Mouse (Mus musculus) MEL (cell line): Measurements from ENCODE around the gene Rgs12. TPM values are rescaled to one million over a fixed set of nuclear protein-coding genes. Genes with fewer than 3 reads are reported as not detected.

Source experiments
- DNase-seq: peaks from one replicate; pipeline ENCODE4 v3.0.0; 2011; ENCODE audit warnings: low read depth, low spot score
- H3K27ac ChIP-seq: 2 replicates; pipeline ENCODE4 v1.5.1; 2012; ENCODE audit warnings: low read depth, mild to moderate bottlenecking, control low read depth, low read length, moderate library complexity; ENCODE audit not compliant: control insufficient read depth
- H3K27me3 ChIP-seq, 2 experiments: fragments of 150-350 bp in 1 of 2; sonication (generic) in 1 of 2; 2 replicates each; pipeline ENCODE4 v1.6.1; 2012; ENCODE audit warnings: low read length in 2 of 2, mild to moderate bottlenecking in 2 of 2, improper control_type of control experiment in 1 of 2, moderate library complexity in 1 of 2; ENCODE audit not compliant: insufficient read depth in 2 of 2, control insufficient read depth in 1 of 2
- H3K36me3 ChIP-seq, 2 experiments: 2 replicates each; pipeline ENCODE4 v1.6.1; 2012 to 2014; ENCODE audit warnings: low read length in 2 of 2, improper control_type of control experiment in 1 of 2, inconsistent platforms in 1 of 2, mild to moderate bottlenecking in 1 of 2; ENCODE audit not compliant: insufficient read depth in 2 of 2, control insufficient read depth in 1 of 2
- H3K4me1 ChIP-seq, 2 experiments: fragments of 150-350 bp in 1 of 2; sonication (generic) in 1 of 2; 2 replicates each; pipeline ENCODE4 v1.6.1; 2012; ENCODE audit warnings: low read length in 2 of 2, improper control_type of control experiment in 1 of 2, mild to moderate bottlenecking in 1 of 2; ENCODE audit not compliant: insufficient read depth in 2 of 2, control insufficient read depth in 1 of 2
- H3K4me3 ChIP-seq, 2 experiments: fragments of 150-350 bp in 1 of 2; sonication (generic) in 1 of 2; 2 replicates each; pipeline ENCODE4 v1.5.1; 2012; ENCODE audit warnings: low read depth in 2 of 2, low read length in 2 of 2, mild to moderate bottlenecking in 2 of 2, moderate library complexity in 2 of 2, control low read depth in 1 of 2, improper control_type of control experiment in 1 of 2; ENCODE audit not compliant: control insufficient read depth in 1 of 2, insufficient read depth in 1 of 2
- H3K79me2 ChIP-seq: 2 replicates; pipeline ENCODE4 v1.6.1; 2012; ENCODE audit warnings: mild to moderate bottlenecking, low read length, moderate library complexity; ENCODE audit not compliant: control insufficient read depth, poor library complexity, insufficient read depth
- H3K9ac ChIP-seq: 2 replicates; pipeline ENCODE4 v1.6.1; 2012; ENCODE audit warnings: low read depth, mild to moderate bottlenecking, control low read depth, low read length, moderate library complexity; ENCODE audit not compliant: control insufficient read depth, poor library complexity, severe bottlenecking
- H3K9me3 ChIP-seq: fragments of 150-350 bp; sonication (generic); replicated peaks from 2 replicates; pipeline ENCODE4 v1.6.1; 2012; ENCODE audit warnings: mild to moderate bottlenecking, low read length, improper control_type of control experiment, moderate library complexity; ENCODE audit not compliant: insufficient read depth
- CHD2 ChIP-seq: IDR thresholded peaks from 2 replicates; pipeline ENCODE4 v1.6.1; 2011; ENCODE audit warnings: low read length, improper control_type of control experiment
- CTCF ChIP-seq, 3 experiments: IDR thresholded peaks in 2 of 3; conservative IDR thresholded peaks in 1 of 3; 2 replicates each; pipeline ENCODE4 v1.5.1; 2011 to 2012; ENCODE audit warnings: low read length in 3 of 3, low read depth in 2 of 3, mild to moderate bottlenecking in 2 of 3, improper control_type of control experiment in 1 of 3, inconsistent platforms in 1 of 3, mixed read lengths in 1 of 3, moderate library complexity in 1 of 3; ENCODE audit not compliant: control insufficient read depth in 1 of 3, insufficient read depth in 1 of 3, poor library complexity in 1 of 3, severe bottlenecking in 1 of 3
- ELF1 ChIP-seq: IDR thresholded peaks from 2 replicates; pipeline ENCODE4 v1.6.1; 2014; ENCODE audit warnings: low read depth, mild to moderate bottlenecking, inconsistent platforms, low read length, improper control_type of control experiment, moderate library complexity
- EP300 ChIP-seq, 2 experiments: IDR thresholded peaks; 2 replicates each; pipeline ENCODE4 v1.6.1; 2011; ENCODE audit warnings: improper control_type of control experiment in 2 of 2, low read length in 2 of 2, low read depth in 1 of 2, mild to moderate bottlenecking in 1 of 2
- GATA1 ChIP-seq: IDR thresholded peaks from 2 replicates; pipeline ENCODE4 v1.6.1; 2011; ENCODE audit warnings: low read depth, low read length, improper control_type of control experiment
- KAT2A ChIP-seq: conservative IDR thresholded peaks from 2 replicates; pipeline ENCODE4 v1.6.1; 2012; ENCODE audit warnings: low read depth, low read length, improper control_type of control experiment, inconsistent platforms
- MAX ChIP-seq: IDR thresholded peaks from 2 replicates; pipeline ENCODE4 v1.6.1; 2011; ENCODE audit warnings: low read length, improper control_type of control experiment
- MAZ ChIP-seq: IDR thresholded peaks from 2 replicates; pipeline ENCODE4 v1.6.1; 2012; ENCODE audit warnings: low read depth, mild to moderate bottlenecking, inconsistent platforms, low read length, improper control_type of control experiment
- MEF2A ChIP-seq: IDR thresholded peaks from 2 replicates; pipeline ENCODE4 v1.6.1; 2014; ENCODE audit warnings: low read depth, mild to moderate bottlenecking, inconsistent platforms, low read length, improper control_type of control experiment; ENCODE audit not compliant: poor library complexity, insufficient replicate concordance, severe bottlenecking; ENCODE audit errors: extremely low read depth
- MYC ChIP-seq: IDR thresholded peaks from 2 replicates; pipeline ENCODE4 v1.6.1; 2011; ENCODE audit warnings: low read depth, mild to moderate bottlenecking, low read length, improper control_type of control experiment, moderate library complexity
- POLR2A ChIP-seq, 2 experiments: IDR thresholded peaks; 2 replicates each; pipeline ENCODE4 v1.6.1; 2011 to 2012; ENCODE audit warnings: low read length in 2 of 2, mild to moderate bottlenecking in 2 of 2, control low read depth in 1 of 2, improper control_type of control experiment in 1 of 2, low read depth in 1 of 2, moderate library complexity in 1 of 2; ENCODE audit not compliant: control insufficient read depth in 1 of 2, insufficient read depth in 1 of 2, poor library complexity in 1 of 2
- POLR2AphosphoS2 ChIP-seq: IDR thresholded peaks from 2 replicates; pipeline ENCODE4 v1.6.1; 2011; ENCODE audit warnings: low read length, improper control_type of control experiment
- POLR2AphosphoS5 ChIP-seq: IDR thresholded peaks from 2 replicates; pipeline ENCODE4 v1.6.1; 2012; ENCODE audit warnings: low read depth, borderline replicate concordance, mild to moderate bottlenecking, inconsistent platforms, low read length, moderate library complexity, mixed read lengths
- RAD21 ChIP-seq: IDR thresholded peaks from 2 replicates; pipeline ENCODE4 v1.6.1; 2011; ENCODE audit warnings: mild to moderate bottlenecking, low read depth, low read length, improper control_type of control experiment
- SIN3A ChIP-seq: IDR thresholded peaks from 2 replicates; pipeline ENCODE4 v1.6.1; 2012; ENCODE audit warnings: low read length, improper control_type of control experiment, inconsistent platforms
- SMC3 ChIP-seq: IDR thresholded peaks from 2 replicates; pipeline ENCODE4 v1.6.1; 2011; ENCODE audit warnings: low read depth, low read length, improper control_type of control experiment
- TCF12 ChIP-seq: IDR thresholded peaks from 2 replicates; pipeline ENCODE4 v1.6.1; 2014; ENCODE audit warnings: low read depth, mild to moderate bottlenecking, inconsistent platforms, low read length, improper control_type of control experiment, moderate library complexity
- UBTF ChIP-seq: IDR thresholded peaks from 2 replicates; pipeline ENCODE4 v1.6.1; 2012; ENCODE audit warnings: low read depth, mild to moderate bottlenecking, inconsistent platforms, low read length, improper control_type of control experiment, moderate library complexity, borderline replicate concordance; ENCODE audit not compliant: insufficient read depth
- USF1 ChIP-seq: IDR thresholded peaks from 2 replicates; pipeline ENCODE4 v1.6.1; 2014; ENCODE audit warnings: low read depth, mild to moderate bottlenecking, inconsistent platforms, low read length, improper control_type of control experiment, moderate library complexity
- ZC3H11A ChIP-seq: IDR thresholded peaks from 2 replicates; pipeline ENCODE4 v1.6.1; 2012; ENCODE audit warnings: low read depth, mild to moderate bottlenecking, inconsistent platforms, low read length, improper control_type of control experiment
- ZMIZ1 ChIP-seq: IDR thresholded peaks from 2 replicates; pipeline ENCODE4 v1.6.1; 2012; ENCODE audit warnings: low read depth, mild to moderate bottlenecking, inconsistent platforms, low read length, improper control_type of control experiment, moderate library complexity
- polyA plus RNA-seq, 2 experiments: library from polyadenylated mRNA; stranded (reverse) in 1 of 2; unstranded in 1 of 2; fragments of >175 nt in 1 of 2; fragments of >200 nt in 1 of 2; gene quantifications; 2 replicates each; pipeline versions ENCODE4 v1.2.1 to v1.2.4; 2012; ENCODE audit warnings: low replicate concordance in 2 of 2, low read depth in 1 of 2; ENCODE audit not compliant: insufficient read length in 2 of 2, insufficient read depth in 1 of 2, missing spikeins in 1 of 2
- total RNA-seq: library from RNA; depleted of rRNA; stranded (reverse); fragments of 300-350 nt; gene quantifications from 2 replicates; pipeline ENCODE4 v1.2.3, GENCODE M21; 2012

Gene Rgs12
- total and polyA plus RNA-seq, 3 experiments, result 11.9 to 15.4 TPM; not detected in 1

GRCm38 (mm10) chr5:35033619-35034018, 84.4 kb downstream of the Rgs12 start:
- H3K27ac ChIP-seq, result no peak overlapping the region
- no peaks in the 10 kb centered on the region for H3K79me2 ChIP-seq
- peaks cover 0 to 7% of the 10 kb centered on the region in 2 experiments; a peak in 2 of 4 replicates for H3K36me3 ChIP-seq
- TF ChIP-seq GATA1, result no peak
- TF ChIP-seq RAD21, result no peak
- no peak for TF ChIP-seq MYC
- TF ChIP-seq ELF1, result no peak
- TF ChIP-seq MAX, result no peak
- TF ChIP-seq EP300 (IDR thresholded peaks at IDR 0.05; ENCODE audit: low read depth in 1 of 2, low read length in 2 of 2), result no peak
- no peak for TF ChIP-seq MAZ
- no peak for TF ChIP-seq ZMIZ1
- TF ChIP-seq POLR2AphosphoS5, result no peak
- no peak for TF ChIP-seq ZC3H11A
- TF ChIP-seq KAT2A, result no peak
- TF ChIP-seq CTCF (IDR thresholded peaks at IDR 0.05 in 2 of 3, conservative IDR thresholded peaks at IDR 0.05 in 1 of 3; ENCODE audit: control insufficient read depth in 1 of 3, insufficient read depth in 1 of 3, low read depth in 2 of 3, low read length in 3 of 3, poor library complexity in 1 of 3, severe bottlenecking in 1 of 3), result no peak; a peak in 1 of 6 replicates
- TF ChIP-seq POLR2AphosphoS2, result no peak
- no peak for TF ChIP-seq POLR2A (IDR thresholded peaks at IDR 0.05; ENCODE audit: control insufficient read depth in 1 of 2, insufficient read depth in 1 of 2, low read depth in 1 of 2, low read length in 2 of 2, poor library complexity in 1 of 2)
- no peak for TF ChIP-seq SIN3A
- no peak for TF ChIP-seq USF1
- TF ChIP-seq MEF2A, result no peak
- no peak for TF ChIP-seq CHD2
- no peak for TF ChIP-seq SMC3
- no peak for TF ChIP-seq TCF12
- H3K9ac ChIP-seq, result no peak overlapping the region
- DNase-seq, result no peak
- H3K4me3 ChIP-seq, result no peak overlapping the region
- H3K27me3 ChIP-seq, result no peaks in the 10 kb centered on the region
- peaks cover 3 to 24% of the 10 kb centered on the region in 2 experiments; a peak in 3 of 4 replicates for H3K4me1 ChIP-seq
- H3K9me3 ChIP-seq, result no peaks in the 10 kb centered on the region

DNA sequence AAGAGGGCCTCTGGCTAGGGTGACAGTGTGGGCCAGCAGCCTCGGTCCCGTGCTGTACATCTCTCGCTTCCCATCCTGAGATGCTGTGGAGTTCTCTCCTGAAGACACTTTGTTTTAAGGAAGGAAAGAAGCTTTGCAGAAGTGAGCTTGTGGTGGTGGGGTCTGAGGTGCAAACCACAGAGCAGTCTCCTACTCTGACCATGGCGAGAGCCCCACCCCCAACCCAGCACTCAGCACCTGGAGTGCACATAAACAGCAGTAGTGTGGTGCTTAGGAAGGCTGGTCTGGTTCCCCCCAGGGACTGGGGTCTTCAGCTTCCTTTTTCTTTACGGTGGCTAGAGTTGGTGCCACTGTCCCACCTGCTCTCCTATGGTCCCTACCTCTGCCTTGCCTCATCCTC, 85.9 kb downstream of the Rgs12 start:
- peaks cover 0 to 7% of the 10 kb centered on the region in 2 experiments; a peak in 2 of 4 replicates for H3K36me3 ChIP-seq

More for the DNA sequence above, 85.9 kb downstream of the Rgs12 start:
- TF ChIP-seq MAX, result no peak
- no peak for TF ChIP-seq EP300 (IDR thresholded peaks at IDR 0.05; ENCODE audit: low read depth in 1 of 2, low read length in 2 of 2)
- TF ChIP-seq UBTF, result no peak
- no peak for TF ChIP-seq ZC3H11A
- no peak for TF ChIP-seq TCF12
- no peak for TF ChIP-seq ELF1
- TF ChIP-seq, all 39 proteins: peak for 0
- no peaks in the 10 kb centered on the region for H3K27me3 ChIP-seq
- H3K4me3 ChIP-seq, result no peak overlapping the region
- peak; percentile 39 for DNase-seq
- no peaks in the 10 kb centered on the region for H3K79me2 ChIP-seq
- H3K4me1 ChIP-seq, result peaks cover 3 to 24% of the 10 kb centered on the region in 2 experiments; a peak in 3 of 4 replicates
- no peaks in the 10 kb centered on the region for H3K9me3 ChIP-seq
- H3K27ac ChIP-seq, result peak overlapping the region; percentile 23
- H3K9ac ChIP-seq, result no peak overlapping the region
